Mouse (Mus musculus) ES-Bruce4 (cell line): Measurements from ENCODE around the gene Sfrp2. TPM values are rescaled to one million over a fixed set of nuclear protein-coding genes. Genes with fewer than 3 reads are reported as not detected.

Experiments used
- H3K27ac ChIP-seq: 2 replicates; pipeline ENCODE4 v1.5.1; 2012; ENCODE audit warnings: low read length, inconsistent platforms; ENCODE audit not compliant: insufficient read depth
- H3K27me3 ChIP-seq: 2 replicates; pipeline ENCODE4 v1.6.1; 2012; ENCODE audit warnings: mild to moderate bottlenecking, low read length, inconsistent platforms; ENCODE audit not compliant: control insufficient read depth, poor library complexity, insufficient read depth, severe bottlenecking
- H3K36me3 ChIP-seq: 2 replicates; pipeline ENCODE4 v1.6.1; 2012; ENCODE audit warnings: inconsistent platforms, mild to moderate bottlenecking, low read length, moderate library complexity; ENCODE audit not compliant: control insufficient read depth, poor library complexity, insufficient read depth, severe bottlenecking
- H3K4me1 ChIP-seq: one replicate; pipeline ENCODE4 v1.8.1; 2011; ENCODE audit warnings: low read length; ENCODE audit not compliant: control insufficient read depth, insufficient read depth
- H3K4me3 ChIP-seq: 2 replicates; pipeline ENCODE4 v1.5.1; 2011; ENCODE audit warnings: low read depth, mild to moderate bottlenecking, low read length
- H3K9ac ChIP-seq: 2 replicates; pipeline ENCODE4 v1.6.1; 2012; ENCODE audit warnings: low read depth, mild to moderate bottlenecking, inconsistent platforms; ENCODE audit not compliant: poor library complexity, severe bottlenecking
- H3K9me3 ChIP-seq: replicated peaks from 2 replicates; pipeline ENCODE4 v1.6.1; 2012; ENCODE audit warnings: mild to moderate bottlenecking, low read length, inconsistent platforms; ENCODE audit not compliant: control insufficient read depth, poor library complexity, insufficient read depth, severe bottlenecking
- CTCF ChIP-seq: IDR thresholded peaks from one replicate; pipeline ENCODE4 v1.8.1; 2011; ENCODE audit warnings: low read depth, low read length
- EP300 ChIP-seq: IDR thresholded peaks from 2 replicates; pipeline ENCODE4 v1.6.1; 2011; ENCODE audit warnings: low read depth, low read length; ENCODE audit not compliant: insufficient read depth
- POLR2A ChIP-seq: IDR thresholded peaks from one replicate; pipeline ENCODE4 v1.8.1; 2011; ENCODE audit warnings: low read length; ENCODE audit not compliant: insufficient read depth
- polyA plus RNA-seq: library from polyadenylated mRNA; stranded (reverse); fragments of >200 nt; gene quantifications from 2 replicates; pipeline ENCODE4 v1.2.4, GENCODE M21; 2011; ENCODE audit warnings: low read depth; ENCODE audit not compliant: missing spikeins, insufficient read depth, insufficient read length

Sfrp2 gene
- polyA plus RNA-seq, 1 experiment: 8.5 TPM

DNA sequence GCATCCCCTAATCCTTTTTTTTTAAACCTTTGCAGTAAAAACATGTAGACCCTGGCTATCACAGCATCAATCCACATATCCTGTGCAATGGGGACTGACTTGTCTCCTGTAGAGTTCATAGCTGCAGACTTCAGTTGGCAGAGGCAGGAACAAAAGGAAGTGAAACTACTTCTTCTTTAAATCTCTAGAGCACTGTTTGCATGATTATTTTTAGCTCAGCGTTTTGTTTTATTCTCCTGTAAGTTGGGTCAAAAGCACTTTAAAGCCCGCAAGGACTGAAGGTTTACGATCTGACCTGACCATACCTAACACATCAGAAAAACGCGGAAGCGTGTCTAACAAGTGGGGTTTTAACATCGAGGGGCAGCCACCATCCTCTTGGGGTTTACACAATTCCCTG, 45.9 kb downstream of the Sfrp2 start:
- Histone ChIP-seq H3K9me3 (no peaks in the 10 kb centered on the region), H3K27me3 (no peaks in the 10 kb centered on the region), H3K4me3 (no peak overlapping the region), H3K36me3 (no peaks in the 10 kb centered on the region), H3K9ac (no peak overlapping the region), H3K4me1 (no peaks in the 10 kb centered on the region), H3K27ac (no peak overlapping the region)
- TF ChIP-seq EP300 (no peak), POLR2A (no peak), CTCF (no peak)

DNA sequence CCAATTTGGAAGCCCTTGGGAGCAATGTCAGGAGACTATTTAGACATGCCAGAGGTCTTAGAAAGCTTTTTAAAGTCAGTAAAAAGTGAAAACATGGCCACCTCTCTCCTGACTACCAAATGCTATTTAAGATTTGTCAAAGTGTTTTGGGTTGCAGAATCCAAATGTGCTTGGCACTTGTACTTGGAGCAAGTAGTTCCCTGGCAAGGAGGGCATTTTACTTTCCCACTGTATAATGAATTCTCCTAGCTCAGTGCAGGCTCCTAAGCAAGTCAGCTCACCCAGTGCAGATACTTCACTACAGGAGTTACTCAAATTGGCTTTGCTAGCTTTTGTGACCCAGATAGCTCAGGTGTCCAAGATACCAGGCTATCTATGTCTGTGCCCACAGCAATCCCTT, 46.7 kb downstream of the Sfrp2 start:
- Histone ChIP-seq H3K27me3 (no peaks in the 10 kb centered on the region), H3K9ac (no peak overlapping the region), H3K4me3 (no peak overlapping the region), H3K27ac (no peak overlapping the region), H3K4me1 (no peaks in the 10 kb centered on the region), H3K9me3 (no peaks in the 10 kb centered on the region), H3K36me3 (no peaks in the 10 kb centered on the region)
- TF ChIP-seq POLR2A (no peak), EP300 (no peak), CTCF (no peak)

DNA sequence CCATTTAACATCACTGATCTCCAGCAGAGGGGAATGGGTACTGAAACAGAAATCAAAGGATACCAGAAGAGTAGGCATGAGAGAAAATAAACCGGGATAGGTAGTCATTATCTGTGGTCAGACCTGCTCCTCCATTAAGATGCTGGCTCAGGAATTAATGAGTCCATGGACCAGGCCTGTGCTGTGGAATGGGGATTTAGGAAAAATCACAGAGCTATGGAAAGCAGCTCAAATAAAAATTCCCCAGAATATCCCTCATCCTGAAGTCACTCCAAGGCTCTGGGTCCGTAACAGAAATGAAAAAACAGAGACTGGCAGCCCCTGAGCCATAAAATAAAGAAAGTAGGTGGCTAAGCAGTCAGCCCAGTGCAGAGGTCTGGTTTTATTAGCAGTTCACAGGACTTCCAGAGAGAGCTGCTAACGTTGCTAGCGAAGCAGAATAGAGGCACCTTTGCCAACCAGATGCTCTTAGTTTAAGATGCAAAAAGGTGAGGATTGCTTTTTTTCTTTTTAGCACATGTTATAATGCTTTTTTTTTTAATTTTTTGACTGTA, 50.3 kb downstream of the Sfrp2 start:
- TF ChIP-seq CTCF (no peak), POLR2A (no peak), EP300 (no peak)
- H3K4me1 ChIP-seq: no peaks in the 10 kb centered on the region
- no peaks in the 10 kb centered on the region for H3K9me3 ChIP-seq
- H3K27ac ChIP-seq: no peak overlapping the region
- H3K4me3 ChIP-seq: no peak overlapping the region
- H3K36me3 ChIP-seq: no peaks in the 10 kb centered on the region
- H3K27me3 ChIP-seq: no peaks in the 10 kb centered on the region
- no peak overlapping the region for H3K9ac ChIP-seq

DNA sequence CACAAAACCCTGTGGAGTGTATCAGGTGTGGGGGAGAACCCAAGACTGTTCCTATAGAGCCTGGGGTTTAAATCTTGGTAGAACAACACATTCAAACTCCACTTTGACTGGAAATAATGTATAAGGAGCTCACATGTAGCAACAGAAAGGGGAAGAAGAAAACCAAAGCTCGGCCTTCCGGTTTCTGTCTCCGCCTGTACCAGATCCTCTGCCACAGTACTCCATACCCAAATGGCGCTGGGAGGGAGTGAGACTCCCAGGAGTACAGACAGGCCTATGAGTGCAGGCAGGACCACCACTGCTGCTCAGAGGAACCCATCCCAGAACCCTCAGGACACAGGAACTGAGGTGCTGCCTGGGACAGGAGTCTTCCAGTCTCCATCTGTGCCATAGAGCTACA, 57.7 kb downstream of the Sfrp2 start:
- Histone ChIP-seq H3K4me1 (no peaks in the 10 kb centered on the region), H3K36me3 (no peaks in the 10 kb centered on the region)

More for the DNA sequence above, 57.7 kb downstream of the Sfrp2 start:
- TF ChIP-seq EP300 (no peak), CTCF (no peak), POLR2A (no peak)
- Histone ChIP-seq H3K27ac (no peak overlapping the region), H3K27me3 (no peaks in the 10 kb centered on the region), H3K9ac (no peak overlapping the region), H3K9me3 (0 out of 2 replicates have a peak, but pooled peaks cover 3% of the 10 kb centered on the region), H3K4me3 (no peak overlapping the region)

Other genes with a start within 250 kb of the Sfrp2 start
- 1.4 and 2.0 TPM in 2 replicates for gene Tlr2, start 75.4 kb downstream of the Sfrp2 start, polyA plus RNA-seq